Mouse (Mus musculus) liver, embryonic 14.5 days (tissue): ENCODE results near the gene Cnfn.

Experiments used
- CTCF ChIP-seq: IDR thresholded peaks from 2 replicates; pipeline ENCODE4 v1.5.1; 2016; ENCODE audit warnings: antibody characterized with exemption, low read depth, control low read depth
- EP300 ChIP-seq: IDR thresholded peaks from 2 replicates; pipeline ENCODE4 v1.6.1; 2016; ENCODE audit warnings: antibody characterized with exemption, low read depth

- TF ChIP-seq CTCF (no peak), EP300 (no peak)
Observed at GRCm38 (mm10) chr7:25363632-25364031, 5.9 kb downstream of the Cnfn start.
